Mouse (Mus musculus) monocyte, adult 5-6 weeks (primary cell): ENCODE data around the gene Celsr2. TPM values are rescaled to one million over a fixed set of nuclear protein-coding genes. Genes with fewer than 3 reads are reported as not detected.

Experiments used
- ATAC-seq: fragments of 153-309, 156-312 bp; replicated peaks from 2 replicates; pipeline ENCODE4 v1.8.0; 2017; ENCODE audit warnings: mild to moderate bottlenecking; ENCODE audit not compliant: low TSS enrichment, insufficient number of reproducible peaks, severe bottlenecking, poor library complexity, low FRiP score
- total RNA-seq: library from RNA; stranded (forward); fragments of 200-1000, 200-491, 200-594 nt; gene quantifications from 3 replicates; pipeline ENCODE4 v1.2.3, GENCODE M21; 2017

Gene Celsr2
- 0.11 to 1.8 TPM (median 0.19 TPM) in 3 replicates for total RNA-seq

GRCm38 (mm10) chr3:108414857-108415830 is at the start of gene Celsr2:
Gene Celsr2, minus strand, starts transcription at chr3:108415552.
- ATAC-seq, result no peak

DNA sequence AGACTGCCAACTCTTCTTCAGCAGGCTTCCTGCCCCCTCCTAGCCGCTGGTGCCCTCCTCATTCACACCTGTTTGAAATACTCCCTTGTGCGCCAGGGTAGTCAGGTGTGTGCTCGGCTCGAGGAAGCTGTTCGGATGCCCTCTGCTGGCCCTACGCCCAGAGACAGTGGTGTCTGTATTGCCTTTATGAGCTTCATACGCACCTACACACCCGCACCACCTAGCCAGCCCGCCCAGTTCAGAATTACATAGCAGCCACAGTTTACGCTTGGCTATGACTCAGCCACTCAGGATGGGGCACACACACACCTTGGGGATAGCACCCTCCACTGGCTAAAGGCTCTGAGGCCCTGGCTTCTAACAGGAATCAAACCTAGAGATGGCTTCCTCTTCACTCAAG is 43.5 kb upstream of the Celsr2 start:
- ATAC-seq, result no peak

DNA sequence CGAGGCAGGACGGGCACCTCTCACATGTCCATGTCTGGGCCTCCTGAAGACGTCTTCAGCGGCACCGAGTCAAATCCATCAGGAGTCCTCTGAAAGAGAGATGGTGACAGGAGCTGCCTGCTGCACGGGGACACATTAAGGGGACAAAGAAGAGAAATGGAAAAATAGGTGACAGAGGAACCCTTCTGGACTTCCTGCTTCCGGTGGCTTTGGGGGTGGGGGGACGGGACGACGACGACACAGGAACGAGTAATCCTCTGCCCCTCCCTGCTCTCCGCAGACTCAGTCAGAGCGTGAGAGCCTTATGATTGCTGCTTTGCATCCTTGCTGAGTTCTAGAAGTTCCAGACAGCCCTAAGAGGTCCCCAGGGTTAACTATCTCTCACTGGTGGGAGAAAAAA is 43.0 kb upstream of the Celsr2 start:
- no peak for ATAC-seq

- no peak for ATAC-seq
These were observed 38.8 kb upstream of the Celsr2 start for GRCm38 (mm10) chr3:108454172-108454571.

DNA sequence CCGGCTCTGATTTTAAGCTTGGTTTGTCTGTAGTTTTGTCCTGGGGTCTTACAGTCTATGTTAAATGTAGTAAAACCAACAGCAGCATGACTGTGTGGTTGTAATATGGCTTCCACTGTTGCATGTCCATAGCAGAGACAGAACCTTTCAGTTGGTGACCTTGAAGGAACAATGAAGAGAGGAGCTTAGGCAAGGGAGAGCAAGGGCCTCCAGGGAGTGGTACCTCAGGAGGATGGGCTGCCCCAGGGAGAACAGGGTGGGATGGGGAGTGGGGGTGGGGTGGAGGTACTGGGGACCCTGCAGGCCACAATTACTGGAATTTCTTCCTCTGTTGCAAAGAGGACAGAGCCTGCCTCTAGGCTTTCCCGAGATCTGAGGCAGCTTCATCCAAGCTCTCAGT is 36.6 kb upstream of the Celsr2 start:
- ATAC-seq, result no peak

DNA sequence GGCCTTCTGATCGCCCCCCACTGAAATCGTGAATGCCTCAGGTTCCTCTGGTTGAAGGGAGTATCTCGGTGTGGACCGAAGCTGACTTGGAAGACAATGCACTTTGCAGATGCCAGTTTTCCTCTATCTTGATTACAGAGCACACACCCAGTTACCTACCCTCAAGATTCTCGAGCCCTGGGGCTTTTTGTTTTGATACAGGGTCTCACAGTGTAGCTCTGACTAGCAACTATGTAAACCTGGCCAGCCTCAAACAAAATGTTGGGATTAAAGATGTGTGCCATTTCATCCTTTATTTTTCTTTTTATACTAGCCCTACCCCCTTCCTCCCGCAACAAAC is 30.0 kb upstream of the Celsr2 start:
- no peak for ATAC-seq

DNA sequence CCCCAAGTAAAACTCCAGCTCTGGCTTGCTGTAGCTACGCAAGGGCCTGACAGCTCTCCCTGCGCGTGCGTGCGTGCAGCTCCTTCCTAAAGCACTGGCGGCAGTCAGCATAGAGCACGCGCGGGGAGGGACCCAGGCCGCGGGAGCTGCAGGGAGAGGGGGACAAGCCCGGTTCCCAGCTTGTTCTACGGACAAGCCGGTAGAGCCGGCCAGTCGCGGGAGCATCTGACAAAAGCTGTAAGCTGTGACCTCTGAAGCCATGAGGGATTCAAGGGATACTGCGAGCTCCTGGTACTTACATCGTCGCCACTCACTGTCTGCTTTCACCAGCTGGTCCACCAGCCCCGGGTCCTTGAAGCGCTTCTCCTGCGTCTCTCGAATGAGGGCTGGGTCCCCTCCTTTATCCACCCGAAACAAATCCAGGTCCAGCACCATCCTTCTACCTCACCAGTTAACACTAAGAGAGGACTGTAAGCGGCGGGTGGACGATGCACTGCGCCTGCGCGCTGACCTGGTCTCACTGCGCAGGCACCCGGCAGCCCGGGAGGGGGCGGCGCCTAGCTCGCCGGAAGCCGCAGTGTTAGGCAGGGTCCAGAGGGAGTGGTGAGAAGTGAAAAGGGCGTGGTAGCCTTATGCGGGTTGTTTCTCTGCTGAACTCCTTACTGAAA is 29.5 kb upstream of the Celsr2 start, which contains the start of gene Sars:
TSS of gene Sars (minus strand) at position 512 of the 668 bp plus-strand sequence.
- ATAC-seq, result peak; percentile 88

DNA sequence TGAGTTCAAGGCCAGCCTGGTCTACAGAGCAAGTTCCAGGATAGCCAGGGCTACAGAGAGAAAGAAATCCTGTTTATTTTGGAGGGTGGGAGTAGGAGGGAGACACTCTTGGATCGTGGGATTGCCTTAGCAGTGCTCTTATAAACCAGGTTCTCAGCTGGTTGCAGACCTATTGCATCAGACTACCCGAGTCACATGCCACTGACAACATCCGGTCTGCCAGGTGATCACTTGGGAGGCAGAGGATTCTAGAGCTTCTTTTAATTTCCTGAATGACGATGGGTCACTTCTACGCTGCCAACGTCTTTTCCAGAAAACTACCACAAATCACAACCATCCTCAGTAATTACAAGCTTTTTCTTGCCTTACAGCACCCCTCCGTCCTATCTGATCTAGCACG is 28.7 kb upstream of the Celsr2 start:
- ATAC-seq, result peak; percentile 54; the same call in 1 of the 2 replicates

- ATAC-seq, result no peak
These were observed 21.0 kb upstream of the Celsr2 start for GRCm38 (mm10) chr3:108436380-108436714.

DNA sequence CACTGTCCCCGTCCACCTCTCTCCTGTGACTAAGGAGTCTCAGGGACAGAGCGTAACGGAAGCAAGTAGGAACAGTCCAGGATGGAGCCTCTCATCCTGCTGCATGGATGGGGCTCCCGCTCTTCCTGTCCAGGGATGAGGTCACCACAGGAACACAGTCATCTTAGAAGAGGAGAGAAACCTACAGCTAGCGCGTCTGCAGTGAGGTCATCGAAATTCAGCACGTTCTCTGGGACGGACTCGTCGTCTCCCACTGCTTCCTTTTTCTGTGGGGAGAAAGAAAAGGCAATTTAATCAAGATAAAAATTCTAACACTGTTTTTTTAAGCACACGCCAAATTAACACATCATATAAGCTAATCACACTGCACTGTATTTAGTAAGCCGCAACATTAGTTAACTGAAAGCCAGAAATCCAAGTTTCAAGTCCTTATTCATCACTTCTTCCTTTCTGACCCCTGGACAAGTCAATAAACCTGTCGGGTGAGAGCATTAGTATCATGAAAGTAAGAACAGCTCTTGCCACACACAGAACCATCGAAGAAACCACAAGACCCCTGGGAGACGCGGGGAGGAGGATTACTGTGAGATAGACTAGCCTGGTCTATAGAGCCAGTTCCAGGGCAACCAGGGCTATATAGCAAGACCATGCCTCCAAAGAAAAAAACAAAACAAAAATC is 20.5 kb upstream of the Celsr2 start:
- ATAC-seq, result no peak

- no peak for ATAC-seq
These were observed 18.6 kb upstream of the Celsr2 start for GRCm38 (mm10) chr3:108433881-108434495.

DNA sequence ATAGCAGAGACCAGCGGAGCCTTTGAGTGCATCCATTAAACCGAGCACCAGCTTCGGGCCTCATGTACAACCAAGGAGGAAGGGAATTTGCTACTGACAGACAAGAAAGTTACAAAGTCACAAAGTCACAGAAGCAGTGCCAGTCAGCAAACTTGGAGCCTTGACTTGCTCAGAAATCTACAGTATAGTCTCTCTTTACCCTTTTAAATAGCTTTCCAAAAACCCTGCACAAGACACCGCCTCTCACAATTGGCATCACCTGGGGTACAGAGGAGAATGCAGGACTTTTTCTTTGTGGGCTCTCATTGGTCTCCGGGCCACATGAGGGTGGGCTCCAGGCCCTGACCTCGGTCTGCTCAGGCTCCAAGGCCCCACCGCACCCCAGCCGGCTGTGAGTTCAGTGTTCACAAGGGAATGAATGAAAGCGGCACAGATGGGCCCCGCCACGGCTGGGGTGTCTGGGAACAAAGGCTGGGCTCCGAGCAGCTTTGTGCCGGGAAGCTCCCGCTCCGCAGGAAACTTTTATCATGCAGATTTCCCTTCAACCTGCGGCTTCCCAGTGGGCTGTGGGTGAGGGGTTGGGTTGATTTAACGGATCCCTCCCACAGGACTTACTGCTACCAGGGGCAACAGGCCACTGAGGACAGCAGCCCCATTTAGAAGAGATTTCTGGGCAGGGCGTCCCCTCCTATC is 18.0 kb upstream of the Celsr2 start:
- ATAC-seq, result no peak

- ATAC-seq, result no peak
These were observed 17.3 kb upstream of the Celsr2 start for GRCm38 (mm10) chr3:108432542-108433187.

GRCm38 (mm10) chr3:108425624-108426018 is 10.3 kb upstream of the Celsr2 start:
- ATAC-seq, result no peak

DNA sequence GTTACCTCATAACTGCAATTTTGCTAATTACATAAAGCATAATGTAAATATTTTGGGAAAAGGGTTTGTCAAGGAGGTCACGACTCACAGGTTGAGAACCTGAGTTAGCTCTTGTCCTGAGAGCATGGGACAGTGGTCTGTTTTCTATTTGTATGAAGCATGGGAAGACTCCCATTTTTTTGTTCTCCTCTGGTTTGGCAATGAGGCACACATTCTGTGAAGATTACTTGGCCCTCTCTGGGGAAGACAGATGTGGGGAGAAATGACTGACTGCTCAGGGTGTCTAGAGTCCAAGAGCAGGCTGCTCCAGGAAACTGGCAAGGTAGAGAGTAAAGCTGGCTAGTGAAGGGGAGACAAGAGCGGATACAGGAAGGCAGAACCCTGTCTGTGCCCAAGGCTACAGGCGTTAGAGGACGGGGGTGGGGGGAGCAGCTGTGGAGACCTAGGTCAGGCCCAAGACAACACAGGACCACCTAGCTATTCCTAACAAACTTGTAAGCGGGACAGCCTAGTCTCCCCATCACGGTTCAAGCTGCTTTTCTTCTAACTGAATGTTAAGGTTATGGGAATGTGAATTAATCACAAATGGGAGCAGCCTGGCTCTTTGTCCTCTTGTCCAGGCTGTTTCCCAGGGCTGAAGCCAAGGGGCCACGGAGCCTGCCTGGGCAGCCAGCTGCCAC is 9.7 kb upstream of the Celsr2 start:
- no peak for ATAC-seq

GRCm38 (mm10) chr3:108423844-108424801 is 8.8 kb upstream of the Celsr2 start:
- no peak for ATAC-seq

DNA sequence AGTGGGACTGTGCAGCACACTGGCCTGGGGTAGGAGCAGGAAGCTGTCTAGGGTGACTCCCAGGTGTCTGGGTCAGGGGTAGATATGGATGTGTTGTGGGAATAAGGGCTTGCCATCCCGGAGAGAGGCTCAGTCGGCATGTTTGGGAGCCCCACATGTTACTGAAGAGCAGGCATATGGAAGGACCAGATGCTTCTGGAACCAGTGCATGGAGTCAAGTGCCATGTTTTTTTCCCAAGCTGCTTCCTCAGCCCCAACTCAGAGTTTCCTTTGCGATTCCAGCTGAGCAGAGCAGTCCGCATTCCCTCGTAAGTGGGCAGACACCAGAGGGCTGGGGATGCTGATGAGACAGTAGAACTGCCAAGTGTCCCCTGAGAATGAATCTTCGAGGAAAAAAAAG is 7.7 kb upstream of the Celsr2 start:
- ATAC-seq, result no peak
